ENCODE assay signal across 12 mouse cellular contexts in genomic region chr15:12608090-12608489, GRCm38 (mm10).
A peak's percentile ranks its signal among the peaks of the same experiment; 100 is the strongest.
DNase-seq lines count a peak whose midpoint lies in the region.
"Had no signal": no experiment of that assay in that cellular context is flagged by ENCODE, and none has a peak within 500 bp of the region (broad histone marks: within the 10 kb centered on the region; RNA-seq: fewer than 3 reads in every experiment).

No protein-coding gene starts in this region.

- DNase-seq in kidney, adult 9 months, result peak; percentile 22
- DNase-seq in kidney, adult 18-20 months, result no peak
- DNase-seq in fat pad, adult 2 months (ENCODE audit: extremely low read depth, low read depth, low spot score), result peak; percentile 65
- peak; percentile 63 for DNase-seq in gonadal fat pad, adult 2 months (ENCODE audit: low read depth)
- DNase-seq in lung, postnatal 10 days, result no peak
- DNase-seq: adrenal gland, adult 2 months; adrenal gland, postnatal 10 days; adrenal gland, postnatal 25 days; cerebellum, adult 11 months; cerebellum, adult 2 months; cerebellum, adult 9-10 months; cerebellum, postnatal 25 days had no signal

Comparison
In these comparisons a context has a peak if more than half of its experiments do, and no peak if none do; other contexts are left out.
1. DNase-seq: peak in kidney, adult 9 months (single experiment), fat pad, adult 2 months (single experiment) and gonadal fat pad, adult 2 months (single experiment); none in kidney, adult 18-20 months (single experiment) and lung, postnatal 10 days (single experiment).